9 mouse cellular contexts compared by ENCODE assay signal in the genomic region with DNA sequence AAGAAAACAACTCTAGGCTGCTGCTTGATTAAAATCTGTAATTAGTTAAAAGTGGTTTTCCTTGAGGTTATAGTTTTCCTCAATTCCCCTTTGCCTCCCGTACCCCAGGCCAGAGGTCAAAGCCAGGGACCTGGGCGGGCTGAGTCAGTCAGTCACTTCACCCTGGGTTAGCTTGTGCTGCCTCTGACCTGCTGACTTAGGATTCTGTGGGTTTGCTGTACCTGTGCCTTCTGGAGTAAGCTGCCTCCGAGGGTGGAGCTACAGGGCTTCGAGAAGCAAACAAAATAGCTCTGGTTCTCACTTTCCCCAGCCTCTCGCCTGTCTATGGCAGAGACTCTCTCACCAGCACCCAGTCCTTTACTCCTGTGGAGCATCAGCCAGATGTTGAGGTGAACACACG.
"Had no signal": no experiment of that assay in that cellular context is flagged by ENCODE, and none has a peak within 500 bp of the region (broad histone marks: within the 10 kb centered on the region; RNA-seq: fewer than 3 reads in every experiment).

No protein-coding gene starts in this region.

- DNase-seq: layer of hippocampus, postnatal 36 days; liver, embryonic 13.5 days; lung, adult 2 months; lung, postnatal 14 days; lung, postnatal 4 days; thymus, postnatal 25 days had no signal

- H3K27me3 ChIP-seq: liver, embryonic 13.5 days; midbrain, embryonic 13.5 days had no signal

- H3K9me3 ChIP-seq: liver, embryonic 13.5 days; midbrain, embryonic 13.5 days had no signal

- ATAC-seq: inflammation-experienced regulatory T-cells, adult 6 months; midbrain, embryonic 13.5 days had no signal

- H3K36me3 ChIP-seq: midbrain, embryonic 13.5 days had no signal

- H3K27ac ChIP-seq: left cerebral cortex, adult 2 months; liver, embryonic 13.5 days; midbrain, embryonic 13.5 days had no signal

- H3K4me3 ChIP-seq: left cerebral cortex, adult 2 months; liver, embryonic 13.5 days; midbrain, embryonic 13.5 days had no signal

- H3K4me2 ChIP-seq: liver, embryonic 13.5 days; midbrain, embryonic 13.5 days had no signal

- H3K9ac ChIP-seq: liver, embryonic 13.5 days; midbrain, embryonic 13.5 days had no signal
